Mouse (Mus musculus): ENCODE measurements around the gene Tmem33. TPM values are rescaled to one million over a fixed set of nuclear protein-coding genes. Genes with fewer than 3 reads are reported as not detected.

Tmem33 gene
- polyA plus RNA-seq, 1 experiment from 2014 or later: 85.7 TPM

GRCm38 (mm10) chr5:67227261-67227660, 33.1 kb upstream of the Tmem33 start:
- no peak overlapping the region for H3K27ac ChIP-seq (replicated peaks)
- no peak overlapping the region for H3K4me2 ChIP-seq
- no peak for ATAC-seq (ENCODE audit: low read depth)
- H3K9me3 ChIP-seq: 0 out of 2 replicates have a peak, but pooled peaks cover 3% of the 10 kb centered on the region
- no peak overlapping the region for H3K9ac ChIP-seq
- no peaks in the 10 kb centered on the region for H3K36me3 ChIP-seq
- H3K4me1 ChIP-seq (replicated peaks): peaks cover 40% of the 10 kb centered on the region
- H3K4me3 ChIP-seq: no peak overlapping the region
- 4% methylated on average over 11 of the region's 11 CpGs for WGBS
- H3K27me3 ChIP-seq: peaks cover 96% of the 10 kb centered on the region

GRCm38 (mm10) chr5:67227682-67228444, 32.5 kb upstream of the Tmem33 start:
- Histone ChIP-seq H3K27ac (replicated peaks) (no peak overlapping the region), H3K9ac (no peak overlapping the region; the same call in 1 of the 2 replicates), H3K4me2 (no peak overlapping the region), H3K27me3 (peaks cover 96% of the 10 kb centered on the region), H3K9me3 (0 out of 2 replicates have a peak, but pooled peaks cover 3% of the 10 kb centered on the region), H3K4me3 (no peak overlapping the region), H3K36me3 (no peaks in the 10 kb centered on the region), H3K4me1 (replicated peaks) (peaks cover 34% of the 10 kb centered on the region)
- under 1% methylated on average over 15 of the region's 15 CpGs for WGBS
- no peak for ATAC-seq (ENCODE audit: low read depth)

DNA sequence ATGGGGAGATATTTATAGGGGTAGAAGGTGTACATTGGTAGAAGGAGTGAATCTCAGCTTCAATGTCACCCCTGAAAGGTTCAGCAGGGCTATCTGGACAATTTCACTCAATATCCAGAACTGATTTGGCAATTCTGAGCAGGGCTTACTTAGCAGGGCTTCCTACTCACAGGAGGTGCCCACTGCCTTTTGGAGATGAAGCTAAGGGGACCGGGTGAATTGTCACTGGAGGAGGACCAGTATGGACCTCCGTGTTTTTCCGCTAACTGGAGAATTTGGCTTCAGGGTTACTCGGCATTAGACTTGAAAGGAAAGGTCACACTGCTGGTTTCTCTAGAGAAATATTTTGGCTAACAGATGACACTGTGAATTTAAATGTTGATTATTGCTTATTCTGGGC, 25.7 kb upstream of the Tmem33 start:
- ATAC-seq (ENCODE audit: low read depth): no peak
- Histone ChIP-seq H3K9ac (no peak overlapping the region), H3K4me1 (replicated peaks) (peaks cover 12% of the 10 kb centered on the region), H3K27ac (replicated peaks) (no peak overlapping the region), H3K4me2 (no peak overlapping the region), H3K4me3 (no peak overlapping the region), H3K36me3 (no peaks in the 10 kb centered on the region), H3K27me3 (peaks cover 91% of the 10 kb centered on the region), H3K9me3 (no peaks in the 10 kb centered on the region)
- 28% methylated on average over 4 of the region's 4 CpGs for WGBS

GRCm38 (mm10) chr5:67235462-67235861, 24.9 kb upstream of the Tmem33 start:
- no peaks in the 10 kb centered on the region for H3K36me3 ChIP-seq
- no peak for ATAC-seq (ENCODE audit: low read depth)

GRCm38 (mm10) chr5:67236601-67237000, 23.8 kb upstream of the Tmem33 start:
- no peaks in the 10 kb centered on the region for H3K9me3 ChIP-seq

More at GRCm38 (mm10) chr5:67235462-67235861, 24.9 kb upstream of the Tmem33 start:
- H3K4me1 ChIP-seq (replicated peaks): peaks cover 7% of the 10 kb centered on the region
- H3K9me3 ChIP-seq: no peaks in the 10 kb centered on the region
- no peak overlapping the region for H3K4me2 ChIP-seq
- no peak overlapping the region for H3K27ac ChIP-seq (replicated peaks)
- 52% methylated on average over 2 of the region's 3 CpGs for WGBS
- peaks cover 89% of the 10 kb centered on the region for H3K27me3 ChIP-seq
- no peak overlapping the region for H3K4me3 ChIP-seq
- no peak overlapping the region for H3K9ac ChIP-seq

GRCm38 (mm10) chr5:67238303-67238702, 22.1 kb upstream of the Tmem33 start:
- Histone ChIP-seq H3K9ac (no peak overlapping the region), H3K4me2 (no peak overlapping the region), H3K9me3 (no peaks in the 10 kb centered on the region), H3K27me3 (peaks cover 67% of the 10 kb centered on the region), H3K4me1 (replicated peaks) (no peaks in the 10 kb centered on the region; the same call in 1 of the 2 replicates), H3K4me3 (no peak overlapping the region), H3K36me3 (no peaks in the 10 kb centered on the region), H3K27ac (replicated peaks) (no peak overlapping the region)
- WGBS: 2% methylated on average over 1 of the region's 1 CpGs
- ATAC-seq (ENCODE audit: low read depth): no peak

More at GRCm38 (mm10) chr5:67236601-67237000, 23.8 kb upstream of the Tmem33 start:
- Histone ChIP-seq H3K4me3 (no peak overlapping the region), H3K9ac (no peak overlapping the region), H3K4me2 (no peak overlapping the region), H3K27me3 (peaks cover 79% of the 10 kb centered on the region), H3K4me1 (replicated peaks) (no peaks in the 10 kb centered on the region; the same call in 1 of the 2 replicates), H3K27ac (replicated peaks) (no peak overlapping the region), H3K36me3 (no peaks in the 10 kb centered on the region)
- ATAC-seq (ENCODE audit: low read depth): no peak
- 90% methylated on average over 3 of the region's 3 CpGs for WGBS

DNA sequence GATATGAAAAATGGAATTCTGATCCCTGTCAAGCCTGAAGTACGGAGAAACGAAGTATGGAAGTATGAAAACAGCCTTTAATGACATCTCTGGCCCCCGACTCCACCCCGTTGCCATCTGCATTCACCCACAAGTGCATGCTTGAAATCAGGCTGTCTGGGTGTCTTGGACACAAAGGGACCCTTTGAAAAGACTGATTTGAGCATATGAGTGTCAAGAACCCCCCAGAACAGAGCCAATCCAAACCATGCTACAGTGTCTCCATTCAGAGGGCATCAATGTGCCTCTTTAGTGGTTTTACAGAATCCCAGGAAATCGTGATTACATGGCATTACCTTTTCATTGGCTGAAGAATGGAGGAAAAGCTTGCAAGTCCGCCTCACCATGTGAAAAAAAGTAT, 18.7 kb upstream of the Tmem33 start:
- H3K4me2 ChIP-seq: no peak overlapping the region
- no peak for ATAC-seq (ENCODE audit: low read depth)
- H3K4me3 ChIP-seq: no peak overlapping the region
- H3K9ac ChIP-seq: no peak overlapping the region
- no peaks in the 10 kb centered on the region for H3K9me3 ChIP-seq
- peaks cover 45% of the 10 kb centered on the region for H3K27me3 ChIP-seq
- H3K36me3 ChIP-seq: no peaks in the 10 kb centered on the region
- H3K4me1 ChIP-seq (replicated peaks): no peaks in the 10 kb centered on the region; the same call in 1 of the 2 replicates
- 42% methylated on average over 6 of the region's 6 CpGs for WGBS
- no peak overlapping the region for H3K27ac ChIP-seq (replicated peaks)

- WGBS: 84% methylated on average over 5 of the region's 5 CpGs
- H3K4me1 ChIP-seq (replicated peaks): no peaks in the 10 kb centered on the region; the same call in 1 of the 2 replicates
- H3K9ac ChIP-seq: no peak overlapping the region
- H3K4me3 ChIP-seq: no peak overlapping the region
- no peaks in the 10 kb centered on the region for H3K9me3 ChIP-seq
- H3K4me2 ChIP-seq: no peak overlapping the region
- H3K27ac ChIP-seq (replicated peaks): no peak overlapping the region
- H3K27me3 ChIP-seq: peaks cover 30% of the 10 kb centered on the region
- no peak for ATAC-seq (ENCODE audit: low read depth)
- no peaks in the 10 kb centered on the region for H3K36me3 ChIP-seq
These were observed 17.1 kb upstream of the Tmem33 start for GRCm38 (mm10) chr5:67243231-67243630.

DNA sequence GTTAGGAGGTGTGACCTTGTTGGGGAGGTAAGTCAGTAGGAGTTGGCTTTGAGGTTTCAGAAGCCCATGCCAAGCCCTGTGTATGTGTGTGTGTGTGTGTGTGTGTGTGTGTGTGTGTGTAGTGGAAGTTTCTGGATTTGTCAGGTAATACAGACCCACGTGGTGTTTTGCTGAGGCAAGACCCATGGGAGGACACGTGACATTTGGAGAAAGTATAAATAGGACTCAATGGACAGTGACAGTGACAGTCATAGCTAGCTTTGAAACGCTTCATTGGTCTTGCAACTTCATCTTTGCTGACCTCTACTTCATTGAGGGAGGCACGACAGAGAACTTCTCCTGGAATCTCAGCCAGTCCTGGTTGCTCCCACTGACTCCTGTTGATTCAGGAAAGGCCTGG, 8.1 kb upstream of the Tmem33 start:
- no peaks in the 10 kb centered on the region for H3K4me1 ChIP-seq (replicated peaks)
- no peaks in the 10 kb centered on the region; the same call in 1 of the 2 replicates for H3K27me3 ChIP-seq
- no peaks in the 10 kb centered on the region for H3K36me3 ChIP-seq
- no peak overlapping the region for H3K9ac ChIP-seq
- H3K4me2 ChIP-seq: no peak overlapping the region
- no peaks in the 10 kb centered on the region for H3K9me3 ChIP-seq
- WGBS: 79% methylated on average over 4 of the region's 4 CpGs
- H3K27ac ChIP-seq (replicated peaks): no peak overlapping the region
- ATAC-seq (ENCODE audit: low read depth): no peak
- no peak overlapping the region for H3K4me3 ChIP-seq

DNA sequence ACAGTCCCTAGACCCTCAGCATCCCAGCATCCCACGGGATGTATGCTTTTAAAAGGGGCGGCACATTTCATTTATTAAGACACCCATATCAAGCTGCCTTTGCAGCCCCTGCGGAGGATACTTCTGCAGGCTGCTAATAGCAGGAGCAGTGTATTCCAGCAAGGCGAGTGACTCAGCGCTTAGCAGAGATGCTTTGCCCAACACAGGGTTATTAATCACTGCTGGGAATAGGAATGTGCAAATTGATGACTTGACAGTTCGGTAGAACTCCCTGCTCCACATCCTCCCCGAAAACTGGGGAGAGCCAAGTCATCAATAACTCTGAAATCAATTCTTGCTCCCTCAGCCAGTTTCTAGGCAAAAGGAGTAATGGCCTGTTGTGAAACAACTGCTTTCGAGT, 4.7 kb upstream of the Tmem33 start:
- Histone ChIP-seq H3K4me3 (no peak overlapping the region), H3K36me3 (no peaks in the 10 kb centered on the region), H3K27ac (replicated peaks) (no peak overlapping the region), H3K4me2 (no peak overlapping the region), H3K27me3 (no peaks in the 10 kb centered on the region; the same call in 1 of the 2 replicates), H3K9ac (no peak overlapping the region), H3K4me1 (replicated peaks) (peaks cover 8% of the 10 kb centered on the region), H3K9me3 (no peaks in the 10 kb centered on the region)
- ATAC-seq (ENCODE audit: low read depth): no peak
- WGBS: 65% methylated on average over 8 of the region's 8 CpGs

- ATAC-seq (ENCODE audit: low read depth): no peak
- Histone ChIP-seq H3K9me3 (no peaks in the 10 kb centered on the region), H3K27me3 (no peaks in the 10 kb centered on the region; the same call in 1 of the 2 replicates), H3K4me1 (replicated peaks) (peaks cover 27% of the 10 kb centered on the region), H3K36me3 (0 out of 2 replicates have a peak, but pooled peaks cover 4% of the 10 kb centered on the region), H3K9ac (no peak overlapping the region), H3K27ac (replicated peaks) (no peak overlapping the region), H3K4me2 (no peak overlapping the region), H3K4me3 (no peak overlapping the region)
- WGBS: 89% methylated on average over 9 of the region's 9 CpGs
These were observed 1.9 kb upstream of the Tmem33 start for GRCm38 (mm10) chr5:67258473-67258872.

GRCm38 (mm10) chr5:67260159-67260530, 220 bp upstream of the Tmem33 start:
- peak; percentile 6; the same call in 1 of the 2 replicates for ATAC-seq (ENCODE audit: low read depth)
- Histone ChIP-seq H3K9me3 (no peaks in the 10 kb centered on the region), H3K4me3 (peak overlapping the region; percentile 94), H3K9ac (peak overlapping the region; percentile 57), H3K4me2 (peak overlapping the region; percentile 79), H3K4me1 (replicated peaks) (peaks cover 27% of the 10 kb centered on the region), H3K36me3 (peaks cover 19% of the 10 kb centered on the region), H3K27me3 (no peaks in the 10 kb centered on the region; the same call in 1 of the 2 replicates), H3K27ac (replicated peaks) (peak overlapping the region; percentile 25; the same call in 1 of the 2 replicates)
- 1% methylated on average over 9 of the region's 9 CpGs for WGBS
